Comparison of ENCODE assay signal across 10 mouse cellular contexts in genomic region chr7:135464689-135465259, GRCm38 (mm10). TPM values are rescaled to one million over a fixed set of nuclear protein-coding genes. Genes with fewer than 3 reads are reported as not detected.
DNase-seq lines count a peak whose midpoint lies in the region; ATAC-seq lines count a peak whose summit lies in the region.
"Had no signal": no experiment of that assay in that cellular context is flagged by ENCODE, and none has a peak within 500 bp of the region (broad histone marks: within the 10 kb centered on the region; RNA-seq: fewer than 3 reads in every experiment).

No protein-coding gene starts in this region.

- H3K4me3 ChIP-seq in hindbrain, embryonic 14.5 days (replicated peaks; ENCODE audit: low read length): no peak overlapping the region
- H3K4me3 ChIP-seq in limb, embryonic 11.5 days (ENCODE audit: low read depth, low read length): no peak overlapping the region
- H3K4me3 ChIP-seq: embryonic facial prominence, embryonic 15.5 days; lung, embryonic 15.5 days had no signal

- H3K9me3 ChIP-seq in hindbrain, embryonic 14.5 days (ENCODE audit: control insufficient read depth, low read length): no peaks in the 10 kb centered on the region
- no peaks in the 10 kb centered on the region for H3K9me3 ChIP-seq in limb, embryonic 11.5 days (ENCODE audit: control insufficient read depth, low read length)
- H3K9me3 ChIP-seq: embryonic facial prominence, embryonic 15.5 days; lung, embryonic 15.5 days had no signal

- 0 out of 2 replicates have a peak, but pooled peaks cover 4% of the 10 kb centered on the region for H3K27me3 ChIP-seq in hindbrain, embryonic 14.5 days (ENCODE audit: control insufficient read depth, insufficient read depth, low read length)
- H3K27me3 ChIP-seq in limb, embryonic 11.5 days (ENCODE audit: control insufficient read depth, insufficient read depth, low read length): no peaks in the 10 kb centered on the region
- H3K27me3 ChIP-seq: embryonic facial prominence, embryonic 15.5 days; lung, embryonic 15.5 days had no signal

- ATAC-seq in hindbrain, embryonic 14.5 days (ENCODE audit: low FRiP score): 0 out of 2 replicates have a peak, but pooled peaks have one; percentile 37
- ATAC-seq in limb, embryonic 11.5 days (ENCODE audit: insufficient number of reproducible peaks, low FRiP score, low TSS enrichment, low read depth): no peak
- no peak for ATAC-seq in megakaryocyte, adult 5-6 weeks (ENCODE audit: poor library complexity, severe bottlenecking)

- H3K36me3 ChIP-seq in hindbrain, embryonic 14.5 days (replicated peaks; ENCODE audit: control insufficient read depth, insufficient read depth): no peaks in the 10 kb centered on the region
- no peaks in the 10 kb centered on the region for H3K36me3 ChIP-seq in limb, embryonic 11.5 days (ENCODE audit: control insufficient read depth, insufficient read depth, low read length)
- H3K36me3 ChIP-seq: embryonic facial prominence, embryonic 15.5 days; lung, embryonic 15.5 days had no signal

- 38% methylated on average over 3 of the region's 3 CpGs for WGBS in hindbrain, embryonic 14.5 days
- 39% methylated on average over 3 of the region's 3 CpGs for WGBS in limb, embryonic 11.5 days

- peak overlapping the region; percentile 26; the same call in 1 of the 2 replicates for H3K27ac ChIP-seq in hindbrain, embryonic 14.5 days
- H3K27ac ChIP-seq in limb, embryonic 11.5 days (replicated peaks; ENCODE audit: low read depth, low read length): no peak overlapping the region
- H3K27ac ChIP-seq: embryonic facial prominence, embryonic 15.5 days; lung, embryonic 15.5 days had no signal

- no peak overlapping the region for H3K9ac ChIP-seq in hindbrain, embryonic 14.5 days
- H3K9ac ChIP-seq in limb, embryonic 11.5 days (ENCODE audit: low read length): no peak overlapping the region
- H3K9ac ChIP-seq: embryonic facial prominence, embryonic 15.5 days; lung, embryonic 15.5 days had no signal

- peaks cover 11% of the 10 kb centered on the region for H3K4me1 ChIP-seq in hindbrain, embryonic 14.5 days (replicated peaks; ENCODE audit: control insufficient read depth, insufficient read depth, low read length)
- H3K4me1 ChIP-seq in limb, embryonic 11.5 days (ENCODE audit: control insufficient read depth, insufficient read depth, low read length): no peaks in the 10 kb centered on the region

- peak; percentile 70 to 77 for DNase-seq in left cerebral cortex, adult 18-20 months (ENCODE audit: low spot score in 2 of 2)
- DNase-seq in left cerebral cortex, adult 11 months (ENCODE audit: low spot score): no peak
- DNase-seq in adrenal gland, adult 2 months: peak; percentile 56
- peak; percentile 84 for DNase-seq in embryo, embryonic 10.5 days (ENCODE audit: low spot score)
- peak; percentile 85 for DNase-seq in hindbrain, embryonic 14.5 days (ENCODE audit: low spot score)
- peak; percentile 82 for DNase-seq in limb, embryonic 11.5 days (ENCODE audit: low spot score)
- DNase-seq in ovary, postnatal 36 days (ENCODE audit: low spot score): peak; percentile 28

- H3K4me2 ChIP-seq in hindbrain, embryonic 14.5 days (replicated peaks): no peak overlapping the region; the same call in 1 of the 2 replicates
- no peak overlapping the region for H3K4me2 ChIP-seq in limb, embryonic 11.5 days (ENCODE audit: low read depth, severe bottlenecking)

RNA-seq across cellular contexts. Expression of gene Foxi2, which starts 54.7 kb away (rescaled TPM):
- total RNA-seq in left cerebral cortex, adult 18-20 months (2021): not detected
- not detected for total RNA-seq in adrenal gland, adult 2 months (2021)
- polyA plus RNA-seq in adrenal gland, adult 2 months (2012; rRNA removed): not detected in 2 replicates
- not detected in 2 replicates for polyA plus RNA-seq in hindbrain, embryonic 14.5 days (2014; fragmentation: Nextera tagmentation; extraction: Ambion mirVana)
- 0.71 and 1.1 TPM in 2 replicates for polyA plus RNA-seq in limb, embryonic 11.5 days (2014; fragmentation: Nextera tagmentation; extraction: Ambion mirVana)
- not detected in 2 replicates for total RNA-seq in megakaryocyte, adult 5-6 weeks (2015)
- total RNA-seq in megakaryocyte, adult 5-6 weeks (2017): not detected in 2 replicates
- polyA plus RNA-seq: lung, embryonic 15.5 days had no signal
